ENCODE assay signal across 8 mouse cellular contexts in the genomic region with DNA sequence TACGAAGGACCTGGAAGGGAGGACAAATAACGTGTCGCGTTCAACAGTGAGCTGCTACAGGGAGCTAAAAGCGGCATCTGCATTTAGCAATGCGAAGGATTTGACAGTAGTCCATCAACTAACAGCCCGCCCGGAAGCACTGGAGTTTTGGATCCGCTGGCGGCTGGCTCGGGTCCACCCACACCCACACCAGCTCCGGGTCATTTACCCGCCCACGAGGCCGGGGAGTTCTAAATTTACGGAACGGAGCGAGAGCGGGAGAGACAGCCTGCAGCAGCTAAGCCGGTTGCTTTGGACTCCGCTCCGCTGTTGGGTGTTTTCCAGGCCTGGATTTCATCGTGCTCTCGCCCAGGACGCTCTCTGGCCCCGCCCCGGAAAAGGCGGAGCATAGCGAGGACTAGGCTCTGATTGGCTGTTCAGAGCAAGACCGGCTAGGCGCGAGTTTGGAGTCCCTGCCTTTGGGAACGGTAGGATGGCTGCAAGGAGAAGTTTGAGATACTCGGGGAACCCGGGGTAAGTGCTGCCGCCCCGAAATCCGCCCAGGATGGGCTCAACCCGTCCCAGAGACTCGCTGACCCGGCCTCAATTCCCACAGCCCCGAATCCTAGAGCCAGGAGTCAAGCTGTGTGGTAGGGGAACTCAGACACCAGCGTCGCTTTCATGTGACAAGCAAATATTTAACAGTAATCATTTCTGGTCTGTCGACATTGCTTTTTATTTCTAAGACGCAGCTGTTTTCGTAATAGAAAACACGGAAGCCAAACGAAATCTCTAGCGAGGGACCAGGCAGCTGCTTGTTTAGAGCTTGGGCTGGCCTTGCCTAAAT. TPM values are rescaled to one million over a fixed set of nuclear protein-coding genes. Genes with fewer than 3 reads are reported as not detected.
DNase-seq lines count a peak whose midpoint lies in the region; ATAC-seq and TF ChIP-seq lines count a peak whose summit lies in the region.

A gene (plus strand): TSS at position 414 of the 826 bp plus-strand sequence.

- peak; percentile 61 for TF ChIP-seq POLR2A in ES-Bruce4 (IDR thresholded peaks at IDR 0.05; ENCODE audit: insufficient read depth, low read length)

- WGBS in forebrain, embryonic 13.5 days: under 1% methylated on average over 50 of the region's 50 CpGs
- WGBS in large intestine, adult 2 months: under 1% methylated on average over 50 of the region's 50 CpGs
- under 1% methylated on average over 50 of the region's 50 CpGs for WGBS in liver, postnatal 0 days (ENCODE audit: insufficient replicate concordance)
- under 1% methylated on average over 50 of the region's 50 CpGs for WGBS in neural tube, embryonic 14.5 days

- TF ChIP-seq CTCF in ES-Bruce4 (IDR thresholded peaks at IDR 0.05; ENCODE audit: low read depth, low read length): no peak
- 0 out of 2 replicates have a peak, but pooled peaks have one; percentile 3 for TF ChIP-seq CTCF in liver, postnatal 0 days (IDR thresholded peaks at IDR 0.05; ENCODE audit: low read depth)

- H3K36me3 ChIP-seq in ES-Bruce4 (ENCODE audit: control insufficient read depth, insufficient read depth, low read length, poor library complexity, severe bottlenecking): peaks cover 7% of the 10 kb centered on the region
- H3K36me3 ChIP-seq in forebrain, embryonic 13.5 days (ENCODE audit: poor library complexity, severe bottlenecking): peaks cover 3% of the 10 kb centered on the region; the same call in 1 of the 2 replicates
- H3K36me3 ChIP-seq in liver, postnatal 0 days (replicated peaks; ENCODE audit: insufficient read depth, low read length): peaks cover 7% of the 10 kb centered on the region; the same call in 1 of the 2 replicates
- H3K36me3 ChIP-seq in neural tube, embryonic 14.5 days (ENCODE audit: control insufficient read depth, insufficient read depth, low read length): no peaks in the 10 kb centered on the region

- H3K27me3 ChIP-seq in ES-Bruce4 (ENCODE audit: control insufficient read depth, insufficient read depth, low read length, poor library complexity, severe bottlenecking): no peaks in the 10 kb centered on the region
- H3K27me3 ChIP-seq in forebrain, embryonic 13.5 days: no peaks in the 10 kb centered on the region
- no peaks in the 10 kb centered on the region for H3K27me3 ChIP-seq in liver, postnatal 0 days (ENCODE audit: insufficient read depth, low read length)
- no peaks in the 10 kb centered on the region for H3K27me3 ChIP-seq in neural tube, embryonic 14.5 days (ENCODE audit: control insufficient read depth, insufficient read depth, low read length)

- H3K27ac ChIP-seq in ES-Bruce4 (ENCODE audit: insufficient read depth, low read length): no peak within 1 kb of the TSS
- H3K27ac ChIP-seq in forebrain, embryonic 13.5 days: peak within 1 kb of the TSS; percentile 76
- H3K27ac ChIP-seq in liver, postnatal 0 days (ENCODE audit: low read depth): peak within 1 kb of the TSS; percentile 88
- peak within 1 kb of the TSS; percentile 73 for H3K27ac ChIP-seq in neural tube, embryonic 14.5 days (ENCODE audit: low read depth, low read length)

- DNase-seq in heart, postnatal 10 days: peak; percentile 100
- DNase-seq in large intestine, adult 2 months (ENCODE audit: low read depth, low spot score): peak; percentile 98
- peak; percentile 100 for DNase-seq in liver, postnatal 0 days
- peak; percentile 100 for DNase-seq in testis, postnatal 10 days (ENCODE audit: low spot score)

- H3K9me3 ChIP-seq in ES-Bruce4 (replicated peaks; ENCODE audit: control insufficient read depth, insufficient read depth, low read length, poor library complexity, severe bottlenecking): no peaks in the 10 kb centered on the region
- no peaks in the 10 kb centered on the region for H3K9me3 ChIP-seq in forebrain, embryonic 13.5 days (replicated peaks)
- H3K9me3 ChIP-seq in liver, postnatal 0 days (ENCODE audit: low read length): no peaks in the 10 kb centered on the region
- H3K9me3 ChIP-seq in neural tube, embryonic 14.5 days (ENCODE audit: control insufficient read depth, low read length): no peaks in the 10 kb centered on the region

- peak within 1 kb of the TSS; percentile 77 for H3K9ac ChIP-seq in ES-Bruce4 (ENCODE audit: low read depth, poor library complexity, severe bottlenecking)
- H3K9ac ChIP-seq in forebrain, embryonic 13.5 days: peak within 1 kb of the TSS; percentile 67
- H3K9ac ChIP-seq in liver, postnatal 0 days (replicated peaks): peak within 1 kb of the TSS; percentile 69
- H3K9ac ChIP-seq in neural tube, embryonic 14.5 days (replicated peaks; ENCODE audit: low read depth, low read length): peak within 1 kb of the TSS; percentile 51

- H3K4me3 ChIP-seq in ES-Bruce4 (ENCODE audit: low read depth, low read length): peak within 1 kb of the TSS; percentile 88
- H3K4me3 ChIP-seq in forebrain, embryonic 13.5 days: peak within 1 kb of the TSS; percentile 68
- H3K4me3 ChIP-seq in liver, postnatal 0 days (ENCODE audit: low read depth, low read length): peak within 1 kb of the TSS; percentile 73
- H3K4me3 ChIP-seq in neural tube, embryonic 14.5 days (ENCODE audit: low read depth, low read length): peak within 1 kb of the TSS; percentile 61

- intact Hi-C loops in heart, postnatal 10 days (cut with DNase I): loop anchor here (5.0 kb wide), 1 partner anchor 400 kb away; no protein-coding TSS in a partner anchor

- ATAC-seq in cerebellum, adult (ENCODE audit: insufficient number of reproducible peaks, low FRiP score, low TSS enrichment): peak; percentile 96
- ATAC-seq in forebrain, embryonic 13.5 days: peak; percentile 99
- peak; percentile 92 for ATAC-seq in liver, postnatal 0 days
- ATAC-seq in neural tube, embryonic 14.5 days (ENCODE audit: low read depth): peak; percentile 99

- TF ChIP-seq EP300 in ES-Bruce4 (IDR thresholded peaks at IDR 0.05; ENCODE audit: insufficient read depth, low read depth, low read length): peak; percentile 78
- peak; percentile 86 for TF ChIP-seq EP300 in liver, postnatal 0 days (IDR thresholded peaks at IDR 0.05; ENCODE audit: low read depth)

- H3K4me2 ChIP-seq in forebrain, embryonic 13.5 days: peak within 1 kb of the TSS; percentile 80
- peak within 1 kb of the TSS; percentile 80 for H3K4me2 ChIP-seq in liver, postnatal 0 days (ENCODE audit: low read depth, low read length)
- H3K4me2 ChIP-seq in neural tube, embryonic 14.5 days (ENCODE audit: low read depth, low read length): peak within 1 kb of the TSS; percentile 55

- no peaks in the 10 kb centered on the region for H3K4me1 ChIP-seq in ES-Bruce4 (ENCODE audit: control insufficient read depth, insufficient read depth, low read length)
- H3K4me1 ChIP-seq in forebrain, embryonic 13.5 days: peaks cover 19% of the 10 kb centered on the region
- peaks cover 12% of the 10 kb centered on the region for H3K4me1 ChIP-seq in liver, postnatal 0 days (ENCODE audit: insufficient read depth)
- H3K4me1 ChIP-seq in neural tube, embryonic 14.5 days (ENCODE audit: control insufficient read depth, insufficient read depth, low read length): peaks cover 4% of the 10 kb centered on the region; the same call in 1 of the 2 replicates

RNA-seq across cellular contexts. Expression of the gene that starts here (rescaled TPM):
- polyA plus RNA-seq in ES-Bruce4 (2011; ENCODE audit: insufficient read depth, insufficient read length, low read depth, missing spikeins): 56.9 and 69.6 TPM in 2 replicates
- polyA plus RNA-seq in forebrain, embryonic 13.5 days (2015; fragmentation: Nextera tagmentation; extraction: Ambion mirVana): 23.0 and 25.5 TPM in 2 replicates
- 1 to 10 TPM; 3.0 to 4.6 TPM for total RNA-seq in heart, postnatal 10 days (2021)
- polyA plus RNA-seq in large intestine, adult 2 months (2012; rRNA removed): 2.4 and 3.5 TPM in 2 replicates
- 8.2 and 9.7 TPM in 2 replicates for polyA plus RNA-seq in liver, postnatal 0 days (2015; fragmentation: Nextera tagmentation; extraction: Ambion mirVana)
- 6.7 and 7.0 TPM in 2 replicates for polyA plus RNA-seq in neural tube, embryonic 14.5 days (2014; fragmentation: Nextera tagmentation; extraction: Ambion mirVana)
